Mouse (Mus musculus) neural tube, embryonic 14.5 days (tissue): ENCODE results near the gene Smc1b. TPM values are rescaled to one million over a fixed set of nuclear protein-coding genes. Genes with fewer than 3 reads are reported as not detected.

Source experiments
- ATAC-seq: fragments of 200-750 bp; cut with Nextera tagmentation; 2 replicates; pipeline ENCODE4 v1.8.0; 2017; ENCODE audit warnings: low read depth, mild to moderate bottlenecking, moderate TSS enrichment, moderate library complexity
- H3K27ac ChIP-seq: fragments of 300-500 bp; sonication (generic); 2 replicates; pipeline ENCODE4 v1.5.1; 2014; ENCODE audit warnings: low read depth, mild to moderate bottlenecking, control low read depth, low read length, moderate library complexity, mixed read lengths
- H3K27me3 ChIP-seq: fragments of 300-500 bp; sonication (generic); 2 replicates; pipeline ENCODE4 v1.6.1; 2014; ENCODE audit warnings: low read length; ENCODE audit not compliant: control insufficient read depth, insufficient read depth
- H3K36me3 ChIP-seq: fragments of 300-500 bp; sonication (generic); 2 replicates; pipeline ENCODE4 v1.6.1; 2014; ENCODE audit warnings: low read length, mixed read lengths; ENCODE audit not compliant: control insufficient read depth, insufficient read depth
- H3K4me1 ChIP-seq: fragments of 300-500 bp; sonication (generic); 2 replicates; pipeline ENCODE4 v1.6.1; 2014; ENCODE audit warnings: low read length; ENCODE audit not compliant: control insufficient read depth, insufficient read depth
- H3K4me2 ChIP-seq: fragments of 300-500 bp; sonication (generic); 2 replicates; pipeline ENCODE4 v1.6.1; 2014; ENCODE audit warnings: mild to moderate bottlenecking, low read depth, low read length, control low read depth
- H3K4me3 ChIP-seq: fragments of 300-500 bp; sonication (generic); 2 replicates; pipeline ENCODE4 v1.5.1; 2014; ENCODE audit warnings: low read depth, low read length, control low read depth, mixed read lengths
- H3K9ac ChIP-seq: fragments of 300-500 bp; sonication (generic); replicated peaks from 2 replicates; pipeline ENCODE4 v1.6.1; 2014; ENCODE audit warnings: low read depth, mild to moderate bottlenecking, control low read depth, low read length, mixed read lengths
- H3K9me3 ChIP-seq: fragments of 300-500 bp; sonication (generic); 2 replicates; pipeline ENCODE4 v1.6.1; 2016; ENCODE audit warnings: low read length; ENCODE audit not compliant: control insufficient read depth
- WGBS: fragments of 180-500 bp; shearing (Covaris S2); extraction: QIAGEN DNeasy Blood & Tissue Kit; methylation state at CpG from one replicate; pipeline ENCODE4 v1.1.7; 2014; 5-methylcytosine and 5-hydroxymethylcytosine counted together
- polyA plus RNA-seq: library from polyadenylated mRNA; unstranded; fragments of >200 nt; fragmentation: Nextera tagmentation; extraction: Ambion mirVana; gene quantifications from 2 replicates; pipeline ENCODE4 v1.2.1, GENCODE M21; 2014

Smc1b gene
- polyA plus RNA-seq, 1 experiment from 2014 or later = 0.08 TPM

DNA sequence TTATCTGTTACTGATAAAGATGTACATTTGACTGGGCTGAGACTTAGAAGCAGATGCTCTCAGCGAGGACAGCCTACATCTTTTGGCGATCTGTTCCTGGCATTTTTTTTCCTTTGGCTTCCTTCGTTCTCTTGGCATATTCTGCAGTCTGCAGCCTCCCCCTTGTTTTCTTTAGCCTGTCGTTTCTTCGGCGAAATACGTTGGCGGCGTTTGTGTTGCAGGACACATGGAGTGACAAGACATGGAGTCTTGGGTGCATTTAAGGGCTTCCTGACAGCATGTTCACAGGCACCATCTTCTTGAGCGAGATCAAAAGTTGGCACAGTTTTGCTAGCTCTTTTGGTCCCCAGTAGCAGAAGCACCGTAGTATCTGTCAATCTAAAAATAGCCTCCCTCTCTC is 116.0 kb downstream of the Smc1b start:
- 84% methylated on average over 11 of the region's 11 CpGs for WGBS
- H3K27me3 ChIP-seq = no peaks in the 10 kb centered on the region
- H3K27ac ChIP-seq = no peak overlapping the region
- no peaks in the 10 kb centered on the region for H3K9me3 ChIP-seq
- no peak overlapping the region for H3K4me2 ChIP-seq
- no peak for ATAC-seq
- no peaks in the 10 kb centered on the region for H3K36me3 ChIP-seq
- no peak overlapping the region for H3K4me3 ChIP-seq
- H3K9ac ChIP-seq = no peak overlapping the region
- no peaks in the 10 kb centered on the region for H3K4me1 ChIP-seq

Other genes with a start within 250 kb of the Smc1b start
- gene Gm29666, start 211.9 kb downstream of the Smc1b start, polyA plus RNA-seq = 0.75 and 0.96 TPM in 2 replicates
- gene Nup50, start 208.6 kb downstream of the Smc1b start, polyA plus RNA-seq = 21.9 and 28.7 TPM in 2 replicates
- gene 5031439G07Rik, start 143.4 kb downstream of the Smc1b start, polyA plus RNA-seq = 20.9 and 21.8 TPM in 2 replicates
- gene Upk3a, start 114.8 kb downstream of the Smc1b start, polyA plus RNA-seq = 0.58 and 0.88 TPM in 2 replicates
- 27.3 and 30.0 TPM in 2 replicates for gene Fam118a, start 103.0 kb downstream of the Smc1b start, polyA plus RNA-seq
- 0.37 and 0.83 TPM in 2 replicates for gene Ribc2, start 114 bp upstream of the Smc1b start, polyA plus RNA-seq
- 17.1 and 64.7 TPM in 2 replicates for gene Fbln1, start 74.0 kb upstream of the Smc1b start, polyA plus RNA-seq
- gene Atxn10, start 204.3 kb upstream of the Smc1b start, polyA plus RNA-seq = 556 and 572 TPM in 2 replicates